Mouse (Mus musculus) kidney, adult 2 months (tissue): ENCODE results near the gene Tcf12.

Source experiments
- CTCF ChIP-seq: fragments of 200-500 bp; conservative IDR thresholded peaks from 2 replicates; pipeline ENCODE4 v1.5.1; 2011; ENCODE audit warnings: low read depth, mild to moderate bottlenecking, control low read depth, low read length, moderate library complexity, mixed read lengths; ENCODE audit not compliant: insufficient read depth, insufficient read length
- POLR2A ChIP-seq: fragments of 200-500 bp; IDR thresholded peaks from one replicate; pipeline ENCODE4 v1.6.1; 2011; ENCODE audit warnings: low read depth, low read length, control low read depth

DNA sequence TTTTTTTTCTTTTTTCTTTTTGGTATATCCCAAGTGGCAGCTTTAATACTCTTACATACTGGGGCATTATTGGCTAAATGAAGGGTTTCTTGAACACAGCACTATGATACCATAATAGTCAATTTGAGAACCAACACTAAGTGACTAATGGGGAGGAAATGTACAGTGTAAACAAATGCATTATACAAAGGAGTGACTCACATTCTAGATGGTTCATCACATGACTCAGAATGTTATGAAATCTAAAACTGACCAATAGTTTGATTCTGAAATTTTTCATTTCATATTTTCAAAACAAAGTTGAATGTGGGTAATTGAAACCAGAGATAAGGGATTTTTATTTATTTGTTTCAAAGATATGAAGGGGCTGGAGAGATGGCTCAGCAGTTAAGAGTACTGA is 169.2 kb downstream of the Tcf12 start:
- TF ChIP-seq CTCF (no peak), POLR2A (no peak)
